Mouse (Mus musculus) spleen, embryonic (tissue): ENCODE measurements around the gene Tssk3.

Experiments used
- CTCF ChIA-PET: fragments of 350-600 bp; sonication (Branson Sonifier 250); formaldehyde crosslinking; loops from one replicate; lab custom pipeline; 2022; lab: Charles Lee

Tssk3 gene

GRCm38 (mm10) chr4:129451471-129452169 lies 39.2 kb downstream of the Tssk3 start:
- CTCF ChIA-PET: interaction anchor here (0.7 kb wide), 1 partner anchor 101 kb away, joined by 4 read pairs; no protein-coding TSS in a partner anchor

GRCm38 (mm10) chr4:129450851-129451250 lies 40.0 kb downstream of the Tssk3 start:
- CTCF ChIA-PET: no interaction called here

GRCm38 (mm10) chr4:129448713-129449112 lies 42.1 kb downstream of the Tssk3 start:
- CTCF ChIA-PET: no interaction called here

DNA sequence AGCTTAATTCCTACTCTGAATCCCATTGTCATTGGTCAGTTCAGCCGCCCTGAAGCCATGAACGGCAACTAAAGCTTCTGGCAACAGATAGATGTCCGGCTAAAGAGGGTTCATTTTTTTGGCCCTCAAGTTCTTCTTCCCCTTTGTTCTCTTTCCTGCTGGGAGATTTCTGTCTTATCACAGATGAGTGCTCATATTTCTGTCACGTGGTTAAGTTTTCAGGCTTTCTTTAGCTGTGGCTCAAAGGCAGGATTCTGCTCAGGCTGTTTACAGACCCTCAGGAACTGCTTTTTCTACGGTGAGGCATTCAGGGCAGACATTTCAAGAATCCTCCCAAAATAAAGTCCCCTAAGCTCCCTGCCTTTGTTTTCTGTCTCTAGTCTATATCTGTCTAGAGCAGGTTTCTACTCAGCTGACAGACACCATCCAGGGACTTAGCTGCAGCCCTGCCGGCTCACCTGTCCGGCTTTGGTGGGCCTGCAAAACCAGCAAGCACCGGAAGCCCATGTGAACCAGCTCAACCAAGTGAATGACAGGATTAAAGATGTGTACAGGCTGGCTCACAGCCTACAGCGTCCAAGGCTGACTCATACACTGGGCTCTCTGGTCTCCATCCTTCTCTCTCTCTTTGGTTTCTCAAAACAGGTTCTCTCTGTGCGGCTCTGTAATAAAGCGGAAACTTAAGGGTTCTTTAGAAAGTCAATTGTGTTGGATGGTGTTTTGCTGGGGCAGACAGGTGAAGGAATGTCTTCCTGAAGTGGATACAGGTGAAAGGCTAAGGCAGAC lies 42.9 kb downstream of the Tssk3 start:
- CTCF ChIA-PET: no interaction called here

DNA sequence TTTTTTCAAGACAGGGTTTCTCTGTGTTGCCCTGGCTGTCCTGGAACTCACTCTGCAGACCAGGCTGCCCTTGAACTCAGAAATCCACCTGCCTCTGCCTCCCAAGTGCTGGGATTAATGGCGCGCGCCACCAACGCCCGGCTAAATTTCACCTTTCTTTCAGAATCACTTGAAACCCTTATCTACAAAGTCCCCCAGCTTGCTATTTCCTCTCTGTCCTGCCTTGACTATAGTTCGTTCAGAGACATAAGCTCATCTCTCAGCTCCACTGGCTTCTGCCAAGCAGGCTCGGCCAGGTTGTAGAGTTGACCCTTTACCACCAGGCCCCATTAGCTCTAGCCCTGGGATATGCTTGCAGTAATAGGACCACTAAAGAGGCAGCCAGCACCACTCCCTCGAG lies 43.5 kb downstream of the Tssk3 start:
- CTCF ChIA-PET: no interaction called here

DNA sequence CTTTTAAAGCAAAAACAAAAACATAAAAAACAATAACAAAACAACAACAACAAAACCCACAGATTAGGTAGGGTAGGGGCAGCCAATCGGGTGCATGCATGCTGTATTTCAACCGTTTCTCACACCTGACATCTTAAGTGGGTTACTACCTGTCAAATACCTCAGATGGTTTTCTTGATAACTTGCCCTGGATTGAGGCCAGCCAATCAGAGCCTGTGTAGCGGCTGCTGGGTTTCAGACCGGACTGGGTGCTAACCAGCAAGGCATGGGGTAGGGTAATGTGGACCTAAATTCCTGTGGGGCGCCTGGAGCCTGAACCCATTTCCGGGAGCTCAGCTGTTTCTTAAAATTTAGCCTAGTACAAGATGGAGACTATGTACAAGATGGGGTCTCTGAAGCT lies 49.7 kb downstream of the Tssk3 start:
- CTCF ChIA-PET: interaction anchor here (0.6 kb wide), 1 partner anchor 288 kb away, joined by 3 read pairs; no protein-coding TSS in a partner anchor

DNA sequence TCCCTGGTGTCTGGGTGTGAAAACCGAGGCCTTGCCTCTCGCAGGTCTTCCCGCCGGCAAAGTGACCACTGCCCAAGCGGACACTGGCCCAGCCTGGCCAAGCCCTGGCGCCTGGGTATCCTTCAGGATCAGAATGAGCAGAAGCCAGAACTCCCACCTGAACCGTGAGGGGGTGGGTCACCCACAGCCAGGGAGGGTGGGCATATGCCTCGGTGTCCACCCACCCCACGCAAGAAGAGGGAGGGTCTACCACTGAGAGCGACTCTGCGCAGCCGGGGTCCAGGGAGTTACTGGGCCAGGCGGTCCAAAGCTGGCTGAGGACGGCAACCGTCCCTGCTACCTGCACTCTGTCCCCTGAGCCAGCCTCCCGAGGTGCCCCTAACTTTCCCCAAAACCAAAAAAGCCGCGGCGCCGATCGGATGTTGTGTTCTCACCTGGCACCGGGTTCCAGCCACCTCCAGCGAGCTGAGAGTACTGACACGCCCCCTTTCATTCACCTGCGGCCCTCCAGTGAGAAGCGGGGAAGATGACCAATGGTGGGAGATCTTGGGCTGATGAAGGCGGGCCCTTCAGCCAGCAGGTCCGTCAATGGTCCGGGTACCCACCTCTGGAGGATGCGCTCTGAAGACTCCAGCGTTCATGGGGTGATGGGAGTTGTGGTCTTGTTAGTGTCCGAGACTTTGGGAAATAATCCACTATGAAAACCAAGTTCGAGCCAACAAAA lies 50.3 kb downstream of the Tssk3 start, which contains the start of gene Zbtb8b:
Gene Zbtb8b, minus strand, starts transcription at position 514 of the 724 bp plus-strand sequence.
- CTCF ChIA-PET: interaction anchor here (0.6 kb wide), 1 partner anchor 288 kb away, joined by 3 read pairs; no protein-coding TSS in a partner anchor
